Mouse (Mus musculus): ENCODE results near the gene Mitf. TPM values are rescaled to one million over a fixed set of nuclear protein-coding genes. Genes with fewer than 3 reads are reported as not detected.

Gene Mitf
- polyA plus RNA-seq, 1 experiment from 2014 or later: 3.1 TPM

DNA sequence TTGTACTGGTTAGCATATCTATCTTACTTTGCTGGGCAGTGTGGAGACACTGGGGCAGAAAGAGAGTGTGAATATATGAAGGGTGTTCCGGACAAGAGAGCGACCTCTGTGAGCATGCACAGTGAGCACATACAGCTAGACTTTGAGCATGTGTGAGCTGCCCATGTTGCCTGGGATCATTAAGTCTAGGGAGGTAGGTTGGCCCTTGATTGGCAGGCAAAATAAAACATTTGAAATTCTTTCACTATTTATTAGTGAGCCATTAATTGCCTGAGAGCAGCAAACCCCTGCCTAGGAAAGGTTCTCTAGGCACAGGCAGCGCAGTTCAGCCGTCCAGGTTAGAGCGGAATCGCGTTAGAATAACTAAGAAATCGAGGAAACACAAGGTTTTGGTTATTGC lies 107.9 kb downstream of the Mitf start:
- Histone ChIP-seq H3K9ac (no peak overlapping the region), H3K27ac (no peak overlapping the region), H3K4me3 (replicated peaks; ENCODE audit: low read length) (no peak overlapping the region), H3K9me3 (ENCODE audit: control insufficient read depth, low read length) (no peaks in the 10 kb centered on the region), H3K27me3 (ENCODE audit: control insufficient read depth, insufficient read depth, low read length) (no peaks in the 10 kb centered on the region), H3K36me3 (replicated peaks; ENCODE audit: control insufficient read depth, insufficient read depth) (no peaks in the 10 kb centered on the region), H3K4me1 (replicated peaks; ENCODE audit: control insufficient read depth, insufficient read depth, low read length) (no peaks in the 10 kb centered on the region), H3K4me2 (replicated peaks) (no peak overlapping the region)
- no peak for DNase-seq (ENCODE audit: low spot score)
- WGBS: 91% methylated on average over 8 of the region's 8 CpGs
- ATAC-seq (ENCODE audit: low FRiP score): no peak

DNA sequence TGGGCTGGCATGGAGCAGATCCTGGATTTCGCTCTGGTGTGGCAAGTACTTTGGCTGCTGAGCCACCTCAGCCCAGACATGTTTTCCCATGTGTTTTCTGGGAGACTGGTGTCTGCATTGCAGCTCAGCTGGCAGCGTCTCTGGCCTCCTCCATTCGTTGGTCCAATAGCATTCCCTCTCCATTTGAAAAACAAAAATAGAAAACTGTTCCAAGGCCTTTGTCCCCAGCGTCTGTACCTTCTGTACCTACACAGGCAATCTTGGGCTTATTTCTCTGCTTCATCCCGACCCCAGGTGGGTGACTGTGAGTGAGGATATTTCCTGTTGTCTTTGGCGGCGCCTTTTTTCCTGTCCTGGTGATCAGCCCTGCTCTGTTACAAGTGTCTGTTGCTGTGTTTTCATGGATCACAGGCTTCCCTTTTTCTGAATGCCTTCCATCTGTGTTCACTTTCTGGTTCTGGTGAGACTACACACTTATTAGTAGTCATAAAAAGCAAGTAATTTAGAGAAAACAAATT lies 109.6 kb downstream of the Mitf start:
- WGBS: 87% methylated on average over 7 of the region's 7 CpGs

DNA sequence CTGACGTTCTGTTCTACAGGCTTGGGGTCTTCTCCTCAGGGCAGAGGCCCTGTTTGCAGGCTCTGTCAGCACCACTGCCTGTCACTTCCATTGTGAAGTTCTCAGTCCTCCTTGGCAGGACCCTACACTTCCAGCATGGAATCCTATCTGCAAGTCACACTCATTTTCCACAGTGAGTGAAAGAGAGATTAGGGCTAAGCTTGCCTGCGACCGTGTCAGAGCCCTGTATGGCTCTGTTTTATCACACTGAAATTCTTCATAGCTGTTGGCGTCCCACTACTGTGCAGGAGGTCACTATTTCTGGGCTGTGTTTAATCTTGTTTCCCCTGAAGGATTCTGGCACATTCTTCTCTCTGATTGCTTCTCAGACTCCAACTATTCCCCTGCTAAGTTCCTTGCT lies 111.2 kb downstream of the Mitf start:
- Histone ChIP-seq H3K9me3 (ENCODE audit: control insufficient read depth, low read length) (no peaks in the 10 kb centered on the region), H3K4me2 (replicated peaks) (no peak overlapping the region), H3K36me3 (replicated peaks; ENCODE audit: control insufficient read depth, insufficient read depth) (no peaks in the 10 kb centered on the region), H3K9ac (no peak overlapping the region), H3K4me3 (replicated peaks; ENCODE audit: low read length) (no peak overlapping the region), H3K27me3 (ENCODE audit: control insufficient read depth, insufficient read depth, low read length) (no peaks in the 10 kb centered on the region), H3K4me1 (replicated peaks; ENCODE audit: control insufficient read depth, insufficient read depth, low read length) (no peaks in the 10 kb centered on the region), H3K27ac (no peak overlapping the region)
- 68% methylated on average over 4 of the region's 4 CpGs for WGBS
- ATAC-seq (ENCODE audit: low FRiP score): no peak
- no peak for DNase-seq (ENCODE audit: low spot score)

More for the DNA sequence above, 109.6 kb downstream of the Mitf start:
- ATAC-seq (ENCODE audit: low FRiP score): no peak
- no peak overlapping the region for H3K4me2 ChIP-seq (replicated peaks)
- H3K27ac ChIP-seq: no peak overlapping the region
- DNase-seq (ENCODE audit: low spot score): no peak
- no peaks in the 10 kb centered on the region for H3K36me3 ChIP-seq (replicated peaks; ENCODE audit: control insufficient read depth, insufficient read depth)
- H3K9ac ChIP-seq: no peak overlapping the region
- H3K9me3 ChIP-seq (ENCODE audit: control insufficient read depth, low read length): no peaks in the 10 kb centered on the region
- H3K27me3 ChIP-seq (ENCODE audit: control insufficient read depth, insufficient read depth, low read length): no peaks in the 10 kb centered on the region
- H3K4me1 ChIP-seq (replicated peaks; ENCODE audit: control insufficient read depth, insufficient read depth, low read length): no peaks in the 10 kb centered on the region
- H3K4me3 ChIP-seq (replicated peaks; ENCODE audit: low read length): no peak overlapping the region

DNA sequence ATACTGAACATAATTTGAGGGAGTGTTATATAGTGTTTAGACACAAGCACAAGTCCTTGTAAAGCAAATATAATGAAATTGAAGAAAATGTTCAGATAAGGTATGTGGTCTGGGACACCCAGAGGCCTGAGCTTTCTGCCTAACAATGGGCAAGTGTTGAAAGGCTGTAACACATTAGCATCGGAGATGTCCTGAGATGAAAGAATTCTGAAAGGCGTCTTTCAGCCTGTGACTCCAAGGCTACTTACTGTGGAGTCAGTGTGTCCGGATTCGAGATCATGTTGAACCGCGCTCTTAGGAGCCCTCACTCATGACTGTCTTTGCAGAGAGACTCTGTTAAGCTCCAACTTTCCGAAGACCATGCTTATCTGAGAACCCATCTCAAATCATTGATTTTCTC lies 111.6 kb downstream of the Mitf start:
- 61% methylated on average over 7 of the region's 7 CpGs for WGBS
- Histone ChIP-seq H3K4me1 (replicated peaks; ENCODE audit: control insufficient read depth, insufficient read depth, low read length) (no peaks in the 10 kb centered on the region), H3K27ac (no peak overlapping the region), H3K4me3 (replicated peaks; ENCODE audit: low read length) (no peak overlapping the region), H3K9me3 (ENCODE audit: control insufficient read depth, low read length) (no peaks in the 10 kb centered on the region), H3K9ac (no peak overlapping the region), H3K36me3 (replicated peaks; ENCODE audit: control insufficient read depth, insufficient read depth) (no peaks in the 10 kb centered on the region), H3K27me3 (ENCODE audit: control insufficient read depth, insufficient read depth, low read length) (no peaks in the 10 kb centered on the region), H3K4me2 (replicated peaks) (no peak overlapping the region)
- ATAC-seq (ENCODE audit: low FRiP score) (no peak), DNase-seq (ENCODE audit: low spot score) (no peak)

DNA sequence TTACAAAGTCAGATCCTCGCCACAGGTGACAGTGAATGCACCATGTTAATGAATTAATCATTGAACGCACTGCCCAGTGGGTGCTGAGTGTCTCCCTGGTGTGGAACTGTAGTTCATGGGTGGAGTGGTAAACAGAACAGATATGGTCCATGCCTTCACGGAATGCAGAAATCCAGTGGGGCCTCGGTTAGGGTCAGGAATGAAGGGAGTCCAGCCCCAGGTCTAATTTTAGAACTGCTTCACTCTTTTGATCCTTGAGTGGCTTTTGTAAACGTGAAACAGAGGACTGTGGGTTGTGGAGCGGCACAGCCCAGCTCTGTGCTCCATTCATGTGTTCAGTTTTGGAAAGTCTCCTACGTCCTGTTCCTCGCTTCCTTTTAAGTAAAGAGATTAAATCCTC lies 112.4 kb downstream of the Mitf start:
- H3K9ac ChIP-seq: no peak overlapping the region
- no peak overlapping the region for H3K27ac ChIP-seq
- H3K4me1 ChIP-seq (replicated peaks; ENCODE audit: control insufficient read depth, insufficient read depth, low read length): no peaks in the 10 kb centered on the region
- H3K36me3 ChIP-seq (replicated peaks; ENCODE audit: control insufficient read depth, insufficient read depth): no peaks in the 10 kb centered on the region
- no peaks in the 10 kb centered on the region for H3K27me3 ChIP-seq (ENCODE audit: control insufficient read depth, insufficient read depth, low read length)
- no peak for ATAC-seq (ENCODE audit: low FRiP score)
- no peaks in the 10 kb centered on the region for H3K9me3 ChIP-seq (ENCODE audit: control insufficient read depth, low read length)
- no peak overlapping the region for H3K4me2 ChIP-seq (replicated peaks)
- no peak overlapping the region for H3K4me3 ChIP-seq (replicated peaks; ENCODE audit: low read length)
- no peak for DNase-seq (ENCODE audit: low spot score)
- 52% methylated on average over 8 of the region's 8 CpGs for WGBS

DNA sequence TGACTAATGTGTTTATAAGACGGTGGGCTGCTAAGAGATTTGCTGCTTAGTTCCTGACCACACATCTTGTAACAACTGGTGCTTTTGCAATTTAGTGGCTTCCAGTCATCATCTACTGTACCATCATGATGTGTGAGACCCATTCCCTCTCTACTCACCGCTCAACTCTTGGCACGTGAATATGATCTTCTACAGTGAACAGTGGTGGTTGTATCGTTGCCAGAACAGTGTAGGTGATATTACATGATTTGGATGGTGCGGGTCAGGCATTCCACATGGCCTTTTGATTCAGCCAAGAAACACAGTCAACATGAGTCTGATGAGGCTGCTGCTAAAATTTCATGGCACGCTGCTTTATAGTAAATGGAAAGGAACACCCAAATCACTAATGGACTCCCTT lies 114.7 kb downstream of the Mitf start:
- no peaks in the 10 kb centered on the region for H3K36me3 ChIP-seq (replicated peaks; ENCODE audit: control insufficient read depth, insufficient read depth)
- ATAC-seq (ENCODE audit: low FRiP score): no peak
- H3K9me3 ChIP-seq (ENCODE audit: control insufficient read depth, low read length): no peaks in the 10 kb centered on the region
- whole genome bisulfite sequencing: 88% methylated on average over 6 of the region's 6 CpGs
- no peak overlapping the region for H3K9ac ChIP-seq
- no peaks in the 10 kb centered on the region for H3K27me3 ChIP-seq (ENCODE audit: control insufficient read depth, insufficient read depth, low read length)
- no peak overlapping the region for H3K27ac ChIP-seq
- no peak for DNase-seq (ENCODE audit: low spot score)
- no peak overlapping the region for H3K4me3 ChIP-seq (replicated peaks; ENCODE audit: low read length)
- H3K4me1 ChIP-seq (replicated peaks; ENCODE audit: control insufficient read depth, insufficient read depth, low read length): no peaks in the 10 kb centered on the region
- no peak overlapping the region for H3K4me2 ChIP-seq (replicated peaks)

DNA sequence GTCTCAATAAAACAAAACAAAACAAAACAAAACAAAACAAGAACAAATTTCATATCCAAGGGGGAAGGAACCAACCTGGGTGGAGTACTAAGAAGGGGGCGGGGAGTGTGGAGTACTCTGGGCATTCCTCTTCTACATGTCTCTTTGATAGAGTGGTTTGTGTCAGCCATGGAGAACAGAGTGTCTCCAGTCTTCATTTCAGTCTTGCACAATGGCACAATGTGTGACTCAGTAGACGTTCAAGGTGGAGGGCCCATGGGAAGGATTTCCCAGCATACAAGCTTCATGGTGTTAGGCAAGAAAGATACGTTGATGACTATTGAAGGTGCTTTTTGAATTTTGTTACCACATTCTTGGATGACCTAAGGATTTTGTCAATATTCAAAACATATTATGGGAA lies 117.4 kb downstream of the Mitf start:
- H3K27ac ChIP-seq: no peak overlapping the region
- no peaks in the 10 kb centered on the region for H3K4me1 ChIP-seq (replicated peaks; ENCODE audit: control insufficient read depth, insufficient read depth, low read length)
- H3K4me2 ChIP-seq (replicated peaks): no peak overlapping the region
- no peak for ATAC-seq (ENCODE audit: low FRiP score)
- H3K9ac ChIP-seq: no peak overlapping the region
- DNase-seq (ENCODE audit: low spot score): no peak
- no peaks in the 10 kb centered on the region for H3K9me3 ChIP-seq (ENCODE audit: control insufficient read depth, low read length)
- H3K36me3 ChIP-seq (replicated peaks; ENCODE audit: control insufficient read depth, insufficient read depth): no peaks in the 10 kb centered on the region
- no peaks in the 10 kb centered on the region for H3K27me3 ChIP-seq (ENCODE audit: control insufficient read depth, insufficient read depth, low read length)
- no peak overlapping the region for H3K4me3 ChIP-seq (replicated peaks; ENCODE audit: low read length)
- WGBS: 91% methylated on average over 3 of the region's 3 CpGs

DNA sequence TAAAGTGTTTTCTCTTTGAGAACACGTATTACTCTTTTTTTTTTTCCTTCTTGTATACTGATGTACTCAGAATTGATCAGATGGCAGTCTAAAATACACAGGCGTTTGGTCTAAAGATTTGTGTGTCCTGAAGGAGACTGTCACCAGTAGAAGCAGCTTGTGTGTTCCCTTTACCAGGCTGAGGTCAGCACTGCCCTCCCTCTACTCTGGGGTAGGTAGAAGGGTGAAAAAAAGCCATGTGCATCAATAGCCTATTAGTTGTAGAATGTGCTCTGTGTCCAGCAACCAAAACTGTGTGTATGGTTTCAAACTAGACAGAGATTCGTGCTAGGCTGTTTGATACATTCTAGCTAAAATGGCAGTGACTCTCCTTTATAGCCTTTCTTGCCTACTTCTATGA lies 122.2 kb downstream of the Mitf start:
- WGBS: 86% methylated on average over 3 of the region's 3 CpGs
- no peak overlapping the region for H3K4me2 ChIP-seq (replicated peaks)
- no peaks in the 10 kb centered on the region for H3K36me3 ChIP-seq (replicated peaks; ENCODE audit: control insufficient read depth, insufficient read depth)
- no peaks in the 10 kb centered on the region for H3K4me1 ChIP-seq (replicated peaks; ENCODE audit: control insufficient read depth, insufficient read depth, low read length)
- no peak overlapping the region for H3K27ac ChIP-seq
- DNase-seq (ENCODE audit: low spot score): no peak
- no peak overlapping the region for H3K4me3 ChIP-seq (replicated peaks; ENCODE audit: low read length)
- H3K9ac ChIP-seq: no peak overlapping the region
- no peaks in the 10 kb centered on the region for H3K9me3 ChIP-seq (ENCODE audit: control insufficient read depth, low read length)
- H3K27me3 ChIP-seq (ENCODE audit: control insufficient read depth, insufficient read depth, low read length): no peaks in the 10 kb centered on the region
- ATAC-seq (ENCODE audit: low FRiP score): no peak

DNA sequence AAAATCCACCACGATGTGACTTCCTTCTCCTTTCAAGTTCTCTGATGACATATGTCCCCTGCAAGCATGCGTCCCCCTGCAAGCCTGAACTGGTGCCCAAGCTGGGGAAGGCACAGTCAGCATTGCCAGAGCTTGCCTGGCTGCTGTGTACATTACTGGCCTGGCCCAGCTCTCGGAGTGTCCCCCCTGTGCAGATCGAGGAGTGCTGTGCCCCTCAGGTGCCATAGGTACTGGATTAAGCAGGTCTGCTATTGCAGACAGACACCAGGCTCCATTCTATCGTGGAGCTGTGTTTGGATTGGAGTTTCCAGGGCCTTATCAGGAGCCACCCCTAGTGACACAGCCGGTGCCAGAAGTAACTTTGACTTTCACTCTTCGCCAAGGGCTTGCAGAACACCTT lies 122.6 kb downstream of the Mitf start:
- no peak for DNase-seq (ENCODE audit: low spot score)
- H3K4me3 ChIP-seq (replicated peaks; ENCODE audit: low read length): no peak overlapping the region
- whole genome bisulfite sequencing: 76% methylated on average over 7 of the region's 7 CpGs
- no peak overlapping the region for H3K27ac ChIP-seq
- no peaks in the 10 kb centered on the region for H3K4me1 ChIP-seq (replicated peaks; ENCODE audit: control insufficient read depth, insufficient read depth, low read length)
- no peaks in the 10 kb centered on the region for H3K36me3 ChIP-seq (replicated peaks; ENCODE audit: control insufficient read depth, insufficient read depth)
- H3K9ac ChIP-seq: no peak overlapping the region
- no peaks in the 10 kb centered on the region for H3K9me3 ChIP-seq (ENCODE audit: control insufficient read depth, low read length)
- ATAC-seq (ENCODE audit: low FRiP score): no peak
- no peak overlapping the region for H3K4me2 ChIP-seq (replicated peaks)
- no peaks in the 10 kb centered on the region for H3K27me3 ChIP-seq (ENCODE audit: control insufficient read depth, insufficient read depth, low read length)

DNA sequence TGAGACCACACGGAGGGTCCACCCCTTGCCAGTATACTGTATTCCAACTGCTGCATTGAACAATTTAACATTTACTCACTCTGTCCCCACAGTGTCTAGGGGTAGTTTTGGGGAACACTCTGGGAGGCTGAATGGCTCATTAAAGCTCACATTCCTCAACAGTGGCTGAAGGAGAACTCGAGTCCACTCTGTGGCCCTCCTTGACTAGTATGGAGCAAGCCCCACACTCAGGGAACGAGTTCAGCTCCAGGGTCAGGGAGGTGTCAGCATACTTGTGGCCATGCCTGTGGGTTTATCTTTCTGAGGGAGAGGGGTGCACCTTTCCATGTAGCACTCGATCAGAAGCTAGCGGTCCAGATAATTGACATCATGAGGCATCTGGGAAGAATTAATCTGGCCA lies 130.3 kb downstream of the Mitf start:
- H3K27ac ChIP-seq: no peak overlapping the region
- no peaks in the 10 kb centered on the region for H3K27me3 ChIP-seq (ENCODE audit: control insufficient read depth, insufficient read depth, low read length)
- ATAC-seq (ENCODE audit: low FRiP score): no peak
- H3K9ac ChIP-seq: no peak overlapping the region
- no peak overlapping the region for H3K4me3 ChIP-seq (replicated peaks; ENCODE audit: low read length)
- no peak overlapping the region for H3K4me2 ChIP-seq (replicated peaks)
- WGBS: 82% methylated on average over 5 of the region's 5 CpGs
- no peak for DNase-seq (ENCODE audit: low spot score)
- no peaks in the 10 kb centered on the region for H3K36me3 ChIP-seq (replicated peaks; ENCODE audit: control insufficient read depth, insufficient read depth)
- H3K4me1 ChIP-seq (replicated peaks; ENCODE audit: control insufficient read depth, insufficient read depth, low read length): peaks cover 12% of the 10 kb centered on the region; the same call in 1 of the 2 replicates
- no peaks in the 10 kb centered on the region for H3K9me3 ChIP-seq (ENCODE audit: control insufficient read depth, low read length)
